Comparison of ENCODE assay signal across 8 mouse cellular contexts in the genomic region with DNA sequence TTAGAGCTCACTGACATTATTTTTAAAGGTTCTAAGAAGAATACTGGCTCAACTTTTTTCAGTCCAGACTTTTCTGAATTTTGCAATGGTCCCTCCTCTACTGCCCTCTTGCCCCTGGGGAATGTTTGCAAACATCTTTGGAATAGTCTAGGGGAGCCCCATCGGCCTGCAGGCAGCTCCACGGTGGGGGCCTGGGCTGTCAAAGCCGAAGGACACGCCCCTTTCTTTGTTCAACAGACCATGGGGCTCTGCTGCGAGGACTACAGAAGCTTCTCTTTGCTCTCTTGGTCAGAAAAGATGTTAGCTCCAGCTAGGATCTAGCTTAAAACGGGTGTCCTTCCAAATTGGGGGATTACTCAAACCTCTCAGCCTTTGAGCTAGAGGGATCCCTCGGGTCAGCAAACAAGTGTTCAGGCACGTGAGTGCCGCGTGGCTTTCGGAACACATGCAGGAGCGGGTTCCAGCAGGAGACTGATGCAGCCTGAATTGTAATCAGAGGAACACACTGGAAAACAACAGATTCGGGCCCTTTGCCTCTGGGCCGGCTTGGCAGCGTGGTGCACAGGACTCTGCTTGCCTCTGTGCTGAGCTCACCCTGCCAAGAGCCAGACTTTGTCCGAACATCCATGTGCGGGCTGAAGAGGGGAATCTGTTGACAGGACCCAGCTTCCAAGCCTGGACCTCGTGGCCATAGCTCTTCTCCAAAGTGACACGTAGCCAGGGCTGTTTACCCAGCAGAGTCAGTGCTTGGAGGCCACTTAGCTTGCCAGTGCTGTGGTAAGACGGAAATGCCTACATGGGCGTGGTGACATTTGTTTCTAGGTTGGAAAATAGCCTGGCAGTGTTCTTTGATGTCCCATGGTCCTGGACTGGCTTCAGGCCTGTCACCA. TPM values are rescaled to one million over a fixed set of nuclear protein-coding genes. Genes with fewer than 3 reads are reported as not detected.
A peak's percentile ranks its signal among the peaks of the same experiment; 100 is the strongest.
DNase-seq lines count a peak whose midpoint lies in the region; ATAC-seq and TF ChIP-seq lines count a peak whose summit lies in the region.

No protein-coding gene starts in this region.

- H3K4me2 ChIP-seq in heart, embryonic 16.5 days (ENCODE audit: low read depth, low read length) = no peak overlapping the region
- H3K4me2 ChIP-seq in myocyte (ENCODE audit: low read depth) = peak overlapping the region; percentile 69
- no peak overlapping the region for H3K4me2 ChIP-seq in intestine, embryonic 15.5 days (replicated peaks)

- H3K36me3 ChIP-seq in forebrain, embryonic 10.5 days (replicated peaks) = no peaks in the 10 kb centered on the region
- H3K36me3 ChIP-seq in heart, embryonic 16.5 days (ENCODE audit: control insufficient read depth, insufficient read depth) = no peaks in the 10 kb centered on the region
- H3K36me3 ChIP-seq in myocyte (ENCODE audit: control insufficient read depth, insufficient read depth) = no peaks in the 10 kb centered on the region
- no peaks in the 10 kb centered on the region for H3K36me3 ChIP-seq in intestine, embryonic 15.5 days

- ATAC-seq in heart, embryonic 16.5 days (replicated peaks; ENCODE audit: extremely low read depth, insufficient read depth, low FRiP score) = 0 out of 2 replicates have a peak, but pooled peaks have one; percentile 21
- ATAC-seq in megakaryocyte-erythroid progenitor cell, adult 5-6 weeks (replicated peaks; ENCODE audit: low FRiP score, low TSS enrichment, poor library complexity, severe bottlenecking) = no peak
- no peak for ATAC-seq in intestine, embryonic 15.5 days

- H3ac ChIP-seq in myocyte (ENCODE audit: control insufficient read depth, insufficient read length) = no peak overlapping the region

- H3K27me3 ChIP-seq in forebrain, embryonic 10.5 days (ENCODE audit: poor library complexity, severe bottlenecking) = peaks cover 100% of the 10 kb centered on the region
- peaks cover 5% of the 10 kb centered on the region; the same call in 1 of the 2 replicates for H3K27me3 ChIP-seq in heart, embryonic 16.5 days (ENCODE audit: control insufficient read depth, insufficient read depth, low read length)
- H3K27me3 ChIP-seq in myocyte (ENCODE audit: control insufficient read depth, insufficient read depth, insufficient read length) = no peaks in the 10 kb centered on the region
- no peaks in the 10 kb centered on the region for H3K27me3 ChIP-seq in intestine, embryonic 15.5 days (replicated peaks)

- H3K9me3 ChIP-seq in forebrain, embryonic 10.5 days = no peaks in the 10 kb centered on the region
- H3K9me3 ChIP-seq in heart, embryonic 16.5 days (replicated peaks; ENCODE audit: control insufficient read depth, low read length) = no peaks in the 10 kb centered on the region
- no peaks in the 10 kb centered on the region for H3K9me3 ChIP-seq in intestine, embryonic 15.5 days

- no peak for TF ChIP-seq POLR2A in myocyte (IDR thresholded peaks at IDR 0.05; ENCODE audit: insufficient read length, low read depth)

- no peaks in the 10 kb centered on the region for H3K79me2 ChIP-seq in myocyte (ENCODE audit: control insufficient read depth, insufficient read depth)

- peak; percentile 85 for DNase-seq in 3134 (ENCODE audit: extremely low read depth, insufficient read length, low spot score)
- DNase-seq in adrenal gland, adult 2 months = peak; percentile 86
- DNase-seq in forebrain, embryonic 10.5 days (ENCODE audit: extremely low spot score, low spot score) = no peak
- peak; percentile 51 to 52 for DNase-seq in left cerebral cortex, adult 18-20 months (ENCODE audit: low spot score in 2 of 2)

- peaks cover 25% of the 10 kb centered on the region for H3K4me1 ChIP-seq in forebrain, embryonic 10.5 days
- peaks cover 17% of the 10 kb centered on the region for H3K4me1 ChIP-seq in heart, embryonic 16.5 days (ENCODE audit: control insufficient read depth, insufficient read depth, low read length)
- H3K4me1 ChIP-seq in intestine, embryonic 15.5 days (replicated peaks) = 0 out of 2 replicates have a peak, but pooled peaks cover 2% of the 10 kb centered on the region

- WGBS in forebrain, embryonic 10.5 days = 46% methylated on average over 21 of the region's 21 CpGs
- 56% methylated on average over 21 of the region's 21 CpGs for WGBS in heart, embryonic 16.5 days
- WGBS in intestine, embryonic 15.5 days = 45% methylated on average over 21 of the region's 21 CpGs

- H3K9ac ChIP-seq in heart, embryonic 16.5 days (ENCODE audit: low read length) = no peak overlapping the region
- H3K9ac ChIP-seq in intestine, embryonic 15.5 days = no peak overlapping the region

- no peak overlapping the region for H3K4me3 ChIP-seq in forebrain, embryonic 10.5 days
- no peak overlapping the region for H3K4me3 ChIP-seq in heart, embryonic 16.5 days (ENCODE audit: low read length)
- no peak overlapping the region for H3K4me3 ChIP-seq in myocyte
- H3K4me3 ChIP-seq in intestine, embryonic 15.5 days (replicated peaks) = no peak overlapping the region

- peak overlapping the region; percentile 70 for H3K27ac ChIP-seq in forebrain, embryonic 10.5 days
- no peak overlapping the region for H3K27ac ChIP-seq in heart, embryonic 16.5 days (ENCODE audit: low read length)
- H3K27ac ChIP-seq in intestine, embryonic 15.5 days = no peak overlapping the region

TF ChIP-seq in myocyte, 11 proteins besides CTCF, POLR2A, EP300 and RAD21:
- TF ChIP-seq USF1 (IDR thresholded peaks at IDR 0.05; ENCODE audit: low read depth) (no peak), CEBPB (IDR thresholded peaks at IDR 0.05; ENCODE audit: insufficient read depth, poor library complexity, severe bottlenecking) (0 out of 2 replicates have a peak, but pooled peaks have one; percentile 24), MYOD1 (IDR thresholded peaks at IDR 0.05; ENCODE audit: control insufficient read depth in 1 of 3, insufficient read length in 2 of 3, low read depth in 2 of 3) (peak in 1 of 3 experiments; percentile 7), MAX (IDR thresholded peaks at IDR 0.05; ENCODE audit: low read depth) (no peak), POLR2AphosphoS2 (IDR thresholded peaks at IDR 0.05; ENCODE audit: insufficient read length, low read depth) (no peak), MYOG (IDR thresholded peaks at IDR 0.05; ENCODE audit: control insufficient read depth in 1 of 3, insufficient read depth in 1 of 3, insufficient read length in 2 of 3, low read depth in 2 of 3) (peak in 1 of 3 experiments; percentile 31), TCF12 (IDR thresholded peaks at IDR 0.05; ENCODE audit: insufficient read depth, poor library complexity, severe bottlenecking) (no peak)

RNA-seq across cellular contexts. Expression of a gene that starts 47.0 kb away (rescaled TPM):
- total RNA-seq in adrenal gland, adult 2 months (2021) = 1 to 10 TPM; 2.2 to 8.6 TPM
- polyA plus RNA-seq in adrenal gland, adult 2 months (2012; rRNA removed) = 0.90 and 0.95 TPM in 2 replicates
- 0.12 and 0.31 TPM in 2 replicates for polyA plus RNA-seq in forebrain, embryonic 10.5 days (2016; fragmentation: Nextera tagmentation; extraction: Ambion mirVana)
- polyA plus RNA-seq in heart, embryonic 16.5 days (2015; fragmentation: Nextera tagmentation; extraction: Ambion mirVana) = 0.29 and 0.30 TPM in 2 replicates
- total RNA-seq in left cerebral cortex, adult 18-20 months (2021) = under 1 TPM; 0.28 to 0.30 TPM
- polyA plus RNA-seq in myocyte (2012; fragmentation: generic; extraction: Trizol) = 4.9 TPM
- not detected in 2 replicates for total RNA-seq in megakaryocyte-erythroid progenitor cell, adult 5-6 weeks (2014; fragmentation: Nextera tagmentation)
- total RNA-seq in megakaryocyte-erythroid progenitor cell, adult 5-6 weeks (2017) = not detected in 2 replicates
- polyA plus RNA-seq in intestine, embryonic 15.5 days (2015; fragmentation: Nextera tagmentation; extraction: Ambion mirVana) = 1.6 and 1.9 TPM in 2 replicates
